Mouse (Mus musculus): ENCODE results near the gene B3galt6.
A peak's percentile ranks its signal among the peaks of the same experiment; 100 is the strongest.

The B3galt6 gene

DNA sequence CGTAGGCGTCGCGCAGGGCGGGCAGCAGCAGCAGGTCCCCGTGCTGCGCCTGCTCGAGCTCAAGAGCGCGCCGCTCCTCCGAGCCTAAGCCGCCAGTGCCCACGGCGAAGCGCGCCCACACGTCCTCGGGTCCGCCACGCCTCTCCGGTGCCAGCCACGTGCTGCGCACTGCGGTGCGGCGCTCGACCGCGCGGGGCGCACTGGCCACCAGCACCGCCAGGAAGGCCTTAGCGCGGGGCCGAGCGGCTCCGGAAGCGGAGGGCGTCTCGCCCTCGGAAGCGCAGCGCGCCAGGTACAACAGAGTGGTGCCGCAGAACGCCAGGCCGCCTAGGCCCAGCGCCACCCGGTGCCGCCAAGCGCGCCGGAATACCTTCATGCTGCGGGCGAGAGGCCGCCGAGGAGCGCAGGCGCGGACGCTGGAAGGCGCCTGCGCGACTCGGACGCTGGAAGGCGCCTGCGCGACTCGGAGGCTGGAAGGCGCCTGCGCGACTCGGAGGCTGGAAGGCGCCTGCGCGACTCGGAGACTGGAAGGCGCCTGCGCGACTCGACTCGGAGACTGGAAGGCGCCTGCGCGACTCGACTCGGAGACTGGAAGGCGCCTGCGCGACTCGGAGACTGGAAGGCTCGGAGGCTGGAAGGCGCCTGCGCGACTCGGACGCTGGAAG is at the start of gene B3galt6, which contains the start of gene Sdf4:
TSS of gene B3galt6 (minus strand) at position 409 of the 665 bp plus-strand sequence.
TSS of gene Sdf4 (plus strand) at position 632 of the 665 bp plus-strand sequence.
- DNase-seq, result peak in 1 of 2 experiments; percentile 75

DNA sequence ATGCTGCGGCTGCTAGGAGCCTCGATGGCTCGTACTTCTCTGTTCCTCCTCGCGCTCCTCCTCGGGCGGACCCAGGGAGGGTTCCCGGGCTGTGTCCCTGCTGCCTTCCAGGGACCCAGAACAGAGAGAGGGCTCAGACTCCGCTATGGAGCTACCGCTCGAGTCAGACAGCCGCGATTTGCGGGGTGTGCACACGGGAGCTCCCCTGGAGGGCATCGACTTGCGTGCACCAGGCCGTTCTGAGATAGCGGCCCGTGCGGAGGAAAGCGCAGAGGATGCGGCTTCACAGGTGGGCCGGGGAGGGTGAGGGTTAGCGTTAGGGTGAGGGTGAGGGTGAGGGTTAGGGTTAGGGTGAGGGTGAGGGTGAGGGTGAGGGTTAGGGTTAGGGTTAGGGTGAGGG is 42.5 kb upstream of the B3galt6 start:
- DNase-seq, result no peak

DNA sequence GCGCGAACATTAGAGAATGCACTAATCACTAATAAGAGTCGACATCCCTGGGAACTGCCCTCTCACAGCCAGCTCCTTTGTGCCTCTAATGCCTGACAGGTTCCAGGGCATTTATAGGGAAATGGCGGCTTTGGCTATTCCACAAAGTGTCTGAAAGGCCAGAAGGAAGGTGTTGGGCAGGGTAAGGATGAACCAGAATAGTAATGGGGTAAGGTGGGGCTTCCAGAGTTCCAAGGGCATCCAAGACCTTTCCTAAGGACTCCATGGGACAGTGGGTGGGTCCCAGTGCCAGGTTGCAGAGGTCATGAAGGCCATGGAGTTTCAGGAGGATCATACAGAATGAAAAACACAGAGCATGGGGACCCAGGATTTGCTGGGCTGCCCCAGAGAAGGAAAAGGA is 41.9 kb upstream of the B3galt6 start:
- no peak for DNase-seq

DNA sequence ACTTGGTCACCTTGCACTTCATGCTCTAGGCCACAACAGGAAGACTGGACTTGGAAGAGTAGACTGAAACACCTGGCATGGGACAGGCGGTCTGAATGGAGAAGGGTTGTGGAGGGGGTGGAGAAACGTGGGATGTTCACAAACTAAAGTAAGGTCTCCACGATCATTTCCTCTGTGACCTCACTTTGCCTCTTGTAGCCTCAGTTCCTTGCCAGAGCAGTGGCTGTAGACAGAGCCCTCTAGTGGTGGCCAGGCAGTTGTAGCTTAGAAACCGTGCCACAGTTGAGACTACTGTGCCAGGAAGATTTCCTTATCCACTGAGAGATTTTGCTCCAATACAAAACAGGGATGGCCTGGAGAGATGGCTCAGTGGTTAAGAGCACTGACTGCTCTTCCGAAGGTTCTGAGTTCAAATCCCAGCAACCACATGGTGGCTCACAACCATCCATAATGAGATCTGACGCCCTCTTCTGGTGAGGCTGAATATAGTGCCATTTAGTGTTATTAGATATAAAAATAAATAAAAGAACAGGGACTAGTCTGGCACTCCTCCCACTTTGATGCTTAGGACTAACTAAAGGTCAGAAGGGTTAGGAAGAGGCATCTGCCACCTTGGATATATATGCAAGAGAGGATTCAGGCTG is 41.1 kb upstream of the B3galt6 start:
- peak in 1 of 2 experiments; percentile 55 for DNase-seq

DNA sequence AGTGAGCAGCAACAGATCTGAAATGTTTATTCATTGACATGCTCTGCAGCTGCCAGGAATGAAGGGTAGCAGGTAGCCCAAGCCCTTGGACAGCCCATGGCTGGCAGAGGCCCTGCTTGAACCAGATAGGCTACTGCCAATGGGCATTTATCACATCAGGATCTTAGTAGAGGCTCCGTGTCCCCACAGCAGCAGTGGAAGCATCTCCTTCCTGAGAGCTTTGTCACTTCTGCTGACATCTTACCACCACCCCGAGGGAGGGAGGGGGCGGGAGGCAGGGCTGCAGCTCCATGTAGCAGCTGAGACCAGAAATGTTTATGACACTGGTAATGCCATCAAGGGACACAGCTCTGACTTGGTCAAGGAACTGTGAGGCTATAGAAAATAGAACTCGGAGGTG is 40.4 kb upstream of the B3galt6 start:
- peak in 1 of 2 experiments; percentile 37 for DNase-seq

DNA sequence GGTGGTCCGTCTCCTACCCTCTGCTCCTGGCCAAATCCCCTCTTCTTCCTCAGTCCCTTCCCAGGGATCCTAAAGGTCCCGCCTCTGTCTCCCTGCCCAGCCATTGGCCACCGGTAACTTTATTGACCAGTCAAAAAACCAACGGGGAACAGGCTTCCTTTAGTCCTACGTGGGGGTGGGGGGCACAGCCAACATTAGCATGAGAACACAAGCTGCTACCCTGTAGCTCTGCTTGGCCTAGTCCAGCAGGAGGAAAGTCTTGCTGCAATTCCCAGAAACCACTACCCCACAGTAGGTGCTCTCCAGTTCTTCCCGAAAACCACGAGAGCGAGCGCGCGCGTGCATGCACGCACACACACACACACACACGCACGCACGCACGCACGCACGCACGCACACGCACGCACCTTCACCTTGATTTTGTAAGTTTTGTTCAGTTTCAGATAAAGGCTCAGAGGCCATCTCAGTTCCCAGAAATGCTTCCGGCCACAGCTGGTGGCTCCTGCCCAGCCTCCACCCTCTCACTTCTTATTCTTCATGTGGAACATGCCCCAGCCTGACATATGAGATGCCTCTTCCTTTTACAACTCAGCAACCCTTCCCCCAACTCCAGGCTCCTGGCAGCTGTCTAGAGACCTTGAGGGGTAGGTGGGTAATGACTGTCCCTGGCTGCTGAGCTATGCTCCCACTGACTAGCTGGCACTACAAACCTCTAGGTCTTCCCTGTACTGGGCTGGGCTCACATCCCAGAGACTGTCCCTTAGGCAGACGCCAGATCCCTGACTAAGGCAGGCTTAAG is 39.3 kb upstream of the B3galt6 start:
- peak; percentile 46 to 68 for DNase-seq

DNA sequence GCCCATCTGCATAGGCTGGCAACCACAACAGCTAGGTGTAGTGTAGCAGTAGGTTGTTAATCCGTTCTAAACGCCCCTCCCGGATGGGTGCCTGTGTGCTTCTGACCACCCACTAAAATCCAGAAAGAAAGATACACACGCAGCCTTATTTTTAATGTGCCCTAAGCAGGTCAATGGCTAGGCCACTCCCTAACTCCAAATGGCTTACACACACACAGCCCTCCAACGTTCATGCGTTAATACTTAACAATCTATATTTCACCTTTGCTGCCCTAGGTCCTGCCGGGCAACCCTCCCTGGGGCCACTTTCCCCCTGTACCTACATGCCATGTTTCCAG is 38.8 kb upstream of the B3galt6 start:
- DNase-seq, result no peak

DNA sequence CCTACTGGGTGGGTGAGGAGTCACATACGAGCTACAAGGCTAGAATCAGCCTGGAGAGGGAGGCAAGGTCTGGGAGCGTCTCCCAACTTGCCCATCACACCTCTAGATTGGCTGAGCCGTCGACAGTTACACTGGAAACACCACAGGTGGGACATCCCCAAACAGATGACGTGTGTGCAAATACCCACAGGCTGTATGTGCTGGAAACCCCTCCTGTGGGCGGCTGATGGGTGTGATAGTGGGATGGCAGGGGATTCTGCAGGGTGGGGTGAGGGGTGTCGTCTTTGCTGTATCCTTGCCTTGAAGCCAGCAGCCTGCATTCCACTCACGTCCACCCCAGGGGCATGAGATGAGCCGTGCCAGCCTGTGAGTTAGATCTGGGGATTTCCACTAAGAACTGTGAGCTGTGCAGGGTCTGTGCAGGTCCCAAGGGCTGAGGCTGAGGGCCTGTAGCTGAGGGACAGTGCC is 38.2 kb upstream of the B3galt6 start:
- no peak for DNase-seq

DNA sequence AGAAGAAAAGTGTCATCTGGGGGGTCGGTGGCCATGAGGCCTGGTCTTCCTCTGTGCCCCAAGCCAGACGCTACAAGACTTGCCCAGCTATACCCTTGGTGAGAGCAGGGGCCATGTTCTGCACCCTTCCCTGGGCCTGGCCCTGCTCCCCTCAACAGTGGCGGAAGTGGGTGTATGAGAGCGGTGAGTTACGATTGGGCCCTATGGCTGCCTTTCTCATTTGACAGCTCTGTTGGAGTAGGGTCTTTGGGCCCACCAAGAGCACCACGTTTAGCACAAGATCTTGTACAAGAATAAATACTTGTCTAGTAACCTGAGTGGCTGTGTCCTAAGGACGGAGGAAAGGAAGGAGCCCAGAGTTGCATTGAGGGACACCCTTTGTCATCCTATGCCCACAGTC is 36.1 kb upstream of the B3galt6 start:
- DNase-seq, result no peak

DNA sequence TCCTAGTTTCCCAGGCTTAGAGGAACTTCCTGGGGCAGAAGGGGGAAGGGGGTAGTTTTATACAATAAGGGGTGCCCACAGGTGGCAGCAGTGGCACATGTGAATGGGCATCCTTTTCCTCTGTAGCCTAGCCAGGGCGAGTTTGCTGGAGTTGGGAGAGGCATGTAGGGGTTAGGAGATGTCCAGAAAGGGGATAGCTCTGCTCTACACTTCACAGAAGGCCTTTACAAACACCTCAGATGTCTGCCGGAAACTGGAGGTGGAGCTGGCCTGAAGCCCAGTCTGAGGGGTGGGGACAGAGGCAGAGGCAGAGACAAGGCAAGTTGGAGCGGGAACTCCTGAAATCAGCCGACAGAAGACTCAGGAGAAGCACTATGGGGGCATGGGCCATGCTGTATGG is 33.6 kb upstream of the B3galt6 start, which contains the start of gene Tnfrsf18:
TSS of gene Tnfrsf18 (plus strand) at position 152 of the 400 bp plus-strand sequence.
- DNase-seq, result peak; percentile 42 to 58

DNA sequence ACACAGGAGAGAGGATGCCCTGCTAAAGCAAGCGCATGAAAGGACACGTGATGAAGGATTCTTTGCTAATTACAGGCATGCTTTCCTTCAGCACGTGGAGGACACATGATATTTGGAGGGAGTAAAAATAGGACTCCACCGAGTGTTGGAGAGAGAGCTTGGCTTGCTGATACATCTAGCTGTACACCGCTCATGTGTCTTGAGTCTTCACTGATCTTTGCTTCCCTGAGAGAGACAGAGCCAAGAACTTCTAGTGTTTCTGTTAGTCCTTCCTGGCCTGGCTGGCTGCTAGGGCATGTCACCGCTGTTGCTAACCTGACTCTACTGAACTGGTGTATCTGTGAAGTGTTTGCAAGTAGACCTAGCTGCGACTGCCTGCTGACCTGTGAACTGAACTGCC is 31.7 kb upstream of the B3galt6 start:
- DNase-seq, result no peak

DNA sequence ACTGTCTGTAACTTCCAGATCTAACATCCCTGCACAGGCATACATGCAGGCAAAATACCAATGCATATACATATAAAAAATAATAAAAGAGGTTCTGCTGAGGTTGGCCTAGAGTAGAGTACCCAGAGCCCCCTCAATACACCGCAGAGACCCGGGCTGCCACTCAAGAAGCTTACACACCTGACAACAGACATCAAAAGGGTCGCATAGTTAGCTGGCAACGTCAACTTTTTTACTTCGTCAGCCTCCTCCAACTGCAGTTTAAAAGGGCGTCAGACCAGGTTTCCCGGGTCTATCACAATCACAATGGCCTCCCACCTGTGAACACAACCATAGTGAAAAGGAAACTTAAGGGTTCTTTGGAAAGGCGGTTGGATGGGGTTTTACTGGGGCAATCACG is 31.1 kb upstream of the B3galt6 start:
- DNase-seq, result peak in 1 of 2 experiments; percentile 49

DNA sequence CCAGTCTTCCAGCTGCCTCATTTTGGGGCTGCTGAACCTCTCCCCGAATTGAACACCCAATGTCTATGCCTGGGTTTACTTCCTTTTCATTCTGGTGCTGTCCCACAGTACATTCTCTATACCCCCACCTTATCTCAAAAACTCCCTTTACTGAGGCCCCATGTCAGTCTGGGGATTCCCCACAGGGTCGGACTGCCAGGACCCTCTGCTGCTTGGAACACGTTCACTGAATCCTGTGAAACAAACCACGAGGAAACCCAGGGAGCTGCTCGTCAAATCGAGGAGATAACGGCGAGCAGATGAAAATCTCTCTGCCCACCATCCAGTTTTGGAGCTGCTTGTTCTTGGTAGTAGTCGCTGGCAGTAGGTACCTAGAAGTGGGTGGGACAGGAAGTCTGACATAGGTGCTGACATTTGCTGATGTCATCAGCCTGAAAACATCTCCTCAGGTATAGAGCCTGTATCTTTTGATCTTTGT is 29.5 kb upstream of the B3galt6 start:
- peak in 1 of 2 experiments; percentile 50 for DNase-seq

DNA sequence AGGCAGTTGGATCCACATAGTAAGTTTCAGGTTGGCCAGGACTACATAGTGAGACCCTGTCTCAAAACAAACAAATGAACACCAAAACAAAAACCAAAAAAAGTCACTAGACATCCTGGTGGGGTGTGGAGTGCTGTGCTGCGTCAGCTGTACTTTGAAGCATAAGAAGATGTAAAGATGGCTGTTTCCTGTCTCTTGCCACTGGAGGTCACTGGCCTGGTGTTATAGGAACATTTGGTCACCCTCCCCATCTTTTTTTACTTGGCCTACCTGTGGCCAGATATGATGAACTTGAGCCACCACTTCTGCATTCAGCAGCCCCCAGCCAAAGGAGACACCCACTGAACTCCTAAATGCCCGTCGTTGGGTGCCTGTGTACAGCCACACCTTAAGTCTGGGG is 28.9 kb upstream of the B3galt6 start:
- no peak for DNase-seq

DNA sequence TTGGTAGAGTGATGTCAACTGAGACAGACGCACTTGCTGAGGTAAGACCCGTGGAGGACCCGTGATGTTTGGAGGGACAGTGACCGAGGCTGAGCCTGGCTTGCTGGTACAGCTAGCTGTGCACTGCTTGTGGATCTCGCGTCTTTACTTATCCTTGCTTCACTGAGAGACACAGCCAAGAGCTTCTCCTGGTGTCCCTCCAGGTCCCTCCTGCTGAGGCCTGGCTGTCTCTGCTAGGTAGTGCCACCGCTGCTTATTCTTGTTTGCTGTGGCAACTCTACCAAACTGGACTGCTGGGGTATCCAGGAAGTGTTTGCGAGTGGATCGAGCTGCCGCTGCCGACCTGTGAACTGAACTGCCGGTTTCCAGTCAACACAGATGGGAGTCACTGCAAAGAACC is 27.3 kb upstream of the B3galt6 start:
- DNase-seq, result no peak

DNA sequence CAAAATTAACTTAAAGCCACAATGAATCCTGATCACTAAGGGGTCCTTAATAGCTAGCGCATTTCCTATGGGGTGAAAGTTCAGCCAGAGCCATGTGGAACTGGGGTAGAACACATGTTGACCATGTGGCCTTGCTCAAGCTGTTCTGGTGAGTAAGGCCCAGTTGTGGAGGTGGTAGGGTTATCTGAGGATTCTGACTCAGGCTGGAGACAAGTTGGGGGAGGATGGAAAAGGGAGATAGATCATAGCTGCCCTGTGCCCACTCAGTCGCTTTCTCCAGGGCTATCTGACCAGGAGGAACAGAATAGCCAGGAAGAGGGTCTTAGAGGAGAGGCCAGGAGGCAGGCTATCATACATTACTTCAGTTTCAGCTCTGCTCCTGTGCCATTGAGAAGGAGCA is 22.0 kb upstream of the B3galt6 start:
- no peak for DNase-seq

DNA sequence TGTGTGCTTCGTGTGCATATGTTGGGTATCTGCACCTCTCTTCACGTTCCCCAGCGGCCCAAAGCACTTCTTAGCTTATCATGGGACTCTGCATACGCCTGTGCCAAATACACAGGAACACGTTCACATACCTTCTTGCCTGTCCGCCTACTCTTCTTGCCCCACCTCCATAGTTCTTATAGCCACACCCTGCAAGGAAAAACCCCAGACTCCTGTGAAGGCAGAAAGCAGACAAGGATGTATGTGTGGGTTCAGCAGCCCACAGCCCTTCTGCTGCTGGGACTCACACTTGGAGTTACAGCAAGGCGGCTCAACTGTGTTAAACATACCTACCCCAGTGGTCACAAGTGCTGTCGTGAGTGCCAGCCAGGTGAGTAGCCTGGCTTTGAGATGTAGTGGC is 21.2 kb upstream of the B3galt6 start, which contains the start of gene Tnfrsf4:
TSS of gene Tnfrsf4 (plus strand) at position 207 of the 400 bp plus-strand sequence.
- no peak for DNase-seq

DNA sequence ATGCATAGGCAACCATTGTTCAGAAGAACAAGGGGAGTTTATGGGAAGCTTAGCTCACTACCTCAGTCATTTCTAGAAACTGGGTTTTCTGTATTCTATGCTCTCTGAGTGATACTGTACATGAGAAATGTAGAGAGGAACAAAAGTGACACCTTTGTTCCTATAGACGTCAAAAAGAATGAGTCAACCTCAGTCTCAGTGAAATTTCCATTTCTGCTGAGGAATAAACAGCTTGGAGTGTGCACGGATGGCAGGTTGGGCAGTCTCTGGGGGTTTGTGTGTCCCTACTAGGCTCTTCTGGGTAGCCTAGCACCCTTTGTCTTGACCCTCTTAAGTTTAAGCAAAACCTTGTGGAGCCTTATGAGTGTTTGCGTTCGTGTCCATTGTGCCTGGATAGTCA is 15.9 kb upstream of the B3galt6 start:
- no peak for DNase-seq

DNA sequence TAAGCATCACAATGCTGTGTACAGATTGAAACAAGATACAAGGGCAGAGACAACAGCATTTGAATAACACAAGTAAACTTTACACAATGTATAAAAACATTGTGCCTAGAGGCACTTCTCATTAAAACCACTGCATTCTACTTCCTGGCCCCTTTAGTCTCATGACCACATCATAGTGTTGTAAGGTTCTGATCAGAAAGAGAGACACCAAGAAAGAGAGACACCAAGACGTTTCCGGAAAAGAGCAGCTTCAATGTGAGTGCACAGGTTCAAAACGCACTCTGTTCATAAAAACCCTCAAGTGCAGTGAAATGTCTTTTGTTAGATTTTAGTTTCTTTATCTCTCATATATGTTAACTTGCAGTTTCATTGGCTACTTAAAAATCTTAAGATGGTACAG is 11.7 kb upstream of the B3galt6 start:
- DNase-seq, result no peak

DNA sequence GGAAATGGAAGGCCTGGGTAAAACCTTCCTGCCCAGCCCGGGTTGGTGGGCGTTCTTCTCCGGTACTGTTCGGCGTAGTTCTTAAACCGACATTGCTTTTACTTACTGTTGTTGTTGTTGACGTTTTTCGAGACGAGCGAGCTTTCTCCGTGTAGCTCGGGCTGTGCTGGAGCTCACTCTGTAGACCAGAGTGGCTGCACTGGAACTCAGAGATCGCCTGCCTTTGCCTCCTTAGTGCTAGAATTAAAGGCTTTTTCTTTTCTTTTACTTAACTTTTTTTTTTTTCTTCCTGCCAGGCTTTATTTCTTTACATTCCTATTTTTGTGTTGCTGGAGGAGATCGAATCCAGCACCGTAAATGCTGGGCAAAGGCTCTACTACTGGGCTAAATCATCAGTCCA is 1.2 kb upstream of the B3galt6 start:
- no peak for DNase-seq

DNA sequence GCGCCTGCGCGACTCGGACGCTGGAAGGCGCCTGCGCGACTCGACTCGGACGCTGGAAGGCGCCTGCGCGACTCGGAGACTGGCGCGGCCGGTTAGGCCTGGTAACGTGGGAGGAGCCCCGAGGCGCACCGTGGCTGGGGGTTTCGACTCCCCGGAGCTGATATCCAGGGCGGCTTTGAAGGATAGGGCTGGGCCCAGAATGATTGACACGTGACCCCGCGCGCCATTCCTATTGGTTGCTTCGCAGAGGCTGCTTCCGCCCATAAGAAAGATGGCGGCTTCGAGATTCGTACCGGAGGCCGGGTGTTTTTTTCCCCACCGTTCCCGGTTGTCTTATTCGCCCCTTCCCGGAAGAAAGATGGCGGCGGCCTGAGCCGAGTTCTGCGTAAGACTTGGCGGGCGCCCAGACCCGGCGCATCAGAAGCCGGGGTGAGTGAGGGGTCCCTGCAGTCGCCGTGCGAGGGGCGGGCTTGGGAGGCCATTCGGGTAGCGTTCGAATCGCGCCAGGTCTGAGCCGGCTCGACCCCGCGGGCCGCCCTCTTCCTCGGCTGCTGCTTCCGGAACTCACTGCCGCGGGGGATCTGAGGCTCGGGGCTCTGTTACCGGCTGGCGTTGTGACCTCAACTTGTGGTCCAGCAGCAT is 578 bp upstream of the B3galt6 start:
- peak; percentile 87 to 93 for DNase-seq

DNA sequence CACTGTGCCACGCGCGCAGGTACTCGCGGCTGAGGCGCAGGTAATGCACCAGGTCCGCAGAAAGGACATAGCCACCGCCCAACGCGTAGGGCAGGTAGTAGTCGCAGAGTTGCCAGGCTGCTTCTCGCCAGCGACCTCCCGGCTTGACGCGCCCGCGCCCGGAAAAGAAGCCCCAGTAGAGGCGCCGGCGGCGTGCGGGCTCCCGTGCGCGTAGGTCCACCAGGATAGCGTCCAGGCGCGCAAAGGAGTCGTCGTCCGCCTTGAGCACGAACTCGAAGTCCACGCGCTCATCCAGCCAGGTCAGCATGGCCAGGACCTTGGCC is 580 bp downstream of the B3galt6 start:
- DNase-seq, result no peak

All from thymus, adult 18-20 months (tissue).